Mouse (Mus musculus) adrenal gland, adult 18-20 months (tissue): ENCODE measurements around the gene 9830107B12Rik. TPM values are rescaled to one million over a fixed set of nuclear protein-coding genes. Genes with fewer than 3 reads are reported as not detected.
"Not testable (repeated sequence)": the region's sequence is repeated elsewhere in the genome, so short reads cannot be mapped to it uniquely, and the experiment has no call there.

Experiments used
- DNase-seq, 2 experiments: peaks; one replicate each; pipeline ENCODE4 v3.0.0; 2021 to 2022; ENCODE audit warnings: low spot score in 2 of 2
- long read RNA-seq, 2 experiments: library from polyadenylated mRNA; stranded (forward); transcript quantifications; one replicate each; pipeline ENCODE4 v2.0.0; 2021
- total RNA-seq, 2 experiments: library from RNA; stranded (reverse); gene quantifications; 1 replicate in 1 of 2; 2 replicates in 1 of 2; pipeline ENCODE4 v1.2.3; 2021

The 9830107B12Rik gene
- total RNA-seq = not detected
- long read RNA-seq, experiment 1 = 0 reads
- long read RNA-seq, experiment 2 = 0 reads

- no peak for DNase-seq
Measured at GRCm38 (mm10) chr17:48146120-48146519, at the start of gene 9830107B12Rik. Gene 9830107B12Rik (minus strand): TSS chr17:48146268.

- DNase-seq = no peak
Measured at GRCm38 (mm10) chr17:48192366-48192765, 46.3 kb upstream of the 9830107B12Rik start.

GRCm38 (mm10) chr17:48185252-48185651 is 39.2 kb upstream of the 9830107B12Rik start:
- no peak for DNase-seq

- not testable (repeated sequence) for DNase-seq
Measured at GRCm38 (mm10) chr17:48167103-48167502, 21.0 kb upstream of the 9830107B12Rik start, which contains the start of gene A530064D06Rik. Gene A530064D06Rik (minus strand): TSS chr17:48167275.

GRCm38 (mm10) chr17:48157382-48158076 is 11.5 kb upstream of the 9830107B12Rik start:
- no peak for DNase-seq

GRCm38 (mm10) chr17:48132810-48133209 is 13.3 kb downstream of the 9830107B12Rik start:
- DNase-seq = no peak

GRCm38 (mm10) chr17:48120456-48120855 is 25.6 kb downstream of the 9830107B12Rik start:
- no peak for DNase-seq

GRCm38 (mm10) chr17:48119656-48120055 is 26.4 kb downstream of the 9830107B12Rik start:
- peak; percentile 78 to 84 for DNase-seq

GRCm38 (mm10) chr17:48118570-48118969 is 27.5 kb downstream of the 9830107B12Rik start:
- DNase-seq = no peak

- DNase-seq = peak; percentile 32 to 47
Measured at GRCm38 (mm10) chr17:48110547-48111287, 35.4 kb downstream of the 9830107B12Rik start.

- no peak for DNase-seq
Measured at GRCm38 (mm10) chr17:48108520-48108919, 37.5 kb downstream of the 9830107B12Rik start.

- no peak for DNase-seq
Measured at GRCm38 (mm10) chr17:48107862-48108261, 38.2 kb downstream of the 9830107B12Rik start.

- DNase-seq = no peak
Measured at GRCm38 (mm10) chr17:48107333-48107732, 38.7 kb downstream of the 9830107B12Rik start.

- peak; percentile 71 to 74 for DNase-seq
Measured at GRCm38 (mm10) chr17:48100441-48101417, 45.3 kb downstream of the 9830107B12Rik start.

GRCm38 (mm10) chr17:48099312-48099711 is 46.8 kb downstream of the 9830107B12Rik start:
- no peak for DNase-seq

- no peak for DNase-seq
Measured at GRCm38 (mm10) chr17:48098528-48098890, 47.6 kb downstream of the 9830107B12Rik start.

GRCm38 (mm10) chr17:48097743-48098527 is 48.1 kb downstream of the 9830107B12Rik start:
- DNase-seq = no peak

- DNase-seq = peak; percentile 29 to 32
Measured at GRCm38 (mm10) chr17:48097011-48097742, 48.9 kb downstream of the 9830107B12Rik start.

GRCm38 (mm10) chr17:48096321-48096720 is 49.7 kb downstream of the 9830107B12Rik start:
- DNase-seq = no peak
